7 mouse cellular contexts compared by ENCODE assay signal in the genomic region with DNA sequence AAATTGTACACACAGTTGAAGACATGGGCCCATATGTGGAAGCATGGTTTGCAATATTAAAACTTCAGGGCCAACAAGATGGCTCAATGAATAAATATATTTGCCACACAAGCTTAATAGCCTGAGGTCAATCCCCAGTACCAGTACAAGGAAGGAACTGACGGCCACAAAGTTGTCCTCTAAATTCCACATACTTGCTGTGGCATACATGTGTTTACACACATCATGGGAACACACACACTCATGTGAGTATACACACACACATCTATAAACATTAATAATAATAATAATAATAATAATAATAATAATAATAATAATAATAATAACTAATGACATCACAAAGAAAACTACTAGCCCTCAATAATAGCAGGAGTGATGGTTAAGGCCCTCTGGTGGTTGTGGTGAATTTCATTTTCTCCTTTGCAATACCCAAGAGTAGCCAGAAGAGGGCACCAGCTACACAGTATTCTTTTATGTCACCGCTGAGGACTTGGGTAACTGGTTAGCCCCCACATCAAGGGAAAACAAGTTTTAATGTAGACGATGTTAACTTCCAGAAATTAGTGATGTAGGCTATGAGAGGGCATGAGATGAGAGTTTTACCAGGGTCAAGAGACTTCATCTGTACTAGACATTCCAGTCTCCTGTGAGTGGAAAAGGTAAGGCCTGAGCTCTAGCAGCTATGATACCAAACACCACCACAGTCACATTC.
DNase-seq lines count a peak whose midpoint lies in the region; ATAC-seq lines count a peak whose summit lies in the region.

No protein-coding gene starts in this region.

- no peak for ATAC-seq in liver, embryonic 13.5 days (ENCODE audit: low read depth)
- no peak; the same call in 1 of the 2 replicates for ATAC-seq in liver, embryonic 11.5 days (replicated peaks; ENCODE audit: low FRiP score)
- peak; percentile 87 to 88 for ATAC-seq in hematopoietic stem cell, adult 5-6 weeks (replicated peaks in 1 of 2; ENCODE audit: insufficient read depth in 1 of 2, low FRiP score in 2 of 2, low TSS enrichment in 1 of 2, low read depth in 1 of 2, poor library complexity in 2 of 2, severe bottlenecking in 2 of 2)
- ATAC-seq in neural tube, embryonic 13.5 days (ENCODE audit: low read depth): 0 out of 2 replicates have a peak, but pooled peaks have one; percentile 50

- no peaks in the 10 kb centered on the region for H3K27me3 ChIP-seq in liver, embryonic 13.5 days
- H3K27me3 ChIP-seq in liver, embryonic 11.5 days (replicated peaks; ENCODE audit: control insufficient read depth, insufficient read depth, low read length): no peaks in the 10 kb centered on the region
- H3K27me3 ChIP-seq in neural tube, embryonic 13.5 days: no peaks in the 10 kb centered on the region

- no peaks in the 10 kb centered on the region for H3K9me3 ChIP-seq in liver, embryonic 13.5 days (replicated peaks)
- no peaks in the 10 kb centered on the region for H3K9me3 ChIP-seq in liver, embryonic 11.5 days (ENCODE audit: control insufficient read depth, low read length)
- H3K9me3 ChIP-seq in neural tube, embryonic 13.5 days: no peaks in the 10 kb centered on the region

- no peaks in the 10 kb centered on the region for H3K4me1 ChIP-seq in liver, embryonic 13.5 days (replicated peaks)
- H3K4me1 ChIP-seq in liver, embryonic 11.5 days (replicated peaks; ENCODE audit: control insufficient read depth, insufficient read depth, low read length): no peaks in the 10 kb centered on the region
- H3K4me1 ChIP-seq in neural tube, embryonic 13.5 days (replicated peaks): no peaks in the 10 kb centered on the region

- no peak overlapping the region for H3K4me2 ChIP-seq in liver, embryonic 13.5 days
- no peak overlapping the region for H3K4me2 ChIP-seq in liver, embryonic 11.5 days
- no peak overlapping the region for H3K4me2 ChIP-seq in neural tube, embryonic 13.5 days

- H3K27ac ChIP-seq in liver, embryonic 13.5 days: no peak overlapping the region
- H3K27ac ChIP-seq in liver, embryonic 11.5 days (ENCODE audit: low read depth, low read length): no peak overlapping the region
- H3K27ac ChIP-seq in neural tube, embryonic 13.5 days (replicated peaks): no peak overlapping the region

- DNase-seq in liver, embryonic 13.5 days: peak; percentile 3
- DNase-seq in liver, embryonic 11.5 days (ENCODE audit: low spot score): no peak
- DNase-seq in ES-CJ7 (ENCODE audit: low read depth, low spot score): peak; percentile 60
- peak; percentile 29 for DNase-seq in c-Kit-positive CD71-positive TER-119-positive erythroid progenitor cells, embryonic 14.5 days (ENCODE audit: low spot score)
- DNase-seq in left cerebral cortex, adult 18-20 months (ENCODE audit: low spot score in 2 of 2): peak; percentile 36

- no peak overlapping the region for H3K9ac ChIP-seq in liver, embryonic 13.5 days
- H3K9ac ChIP-seq in liver, embryonic 11.5 days (ENCODE audit: low read depth, low read length): no peak overlapping the region
- no peak overlapping the region for H3K9ac ChIP-seq in neural tube, embryonic 13.5 days

- H3K36me3 ChIP-seq in liver, embryonic 13.5 days: no peaks in the 10 kb centered on the region
- no peaks in the 10 kb centered on the region for H3K36me3 ChIP-seq in liver, embryonic 11.5 days (ENCODE audit: control insufficient read depth, insufficient read depth, low read length)
- no peaks in the 10 kb centered on the region for H3K36me3 ChIP-seq in neural tube, embryonic 13.5 days

- no peak overlapping the region for H3K4me3 ChIP-seq in liver, embryonic 13.5 days (replicated peaks)
- H3K4me3 ChIP-seq in liver, embryonic 11.5 days (ENCODE audit: low read depth, low read length): no peak overlapping the region
- no peak overlapping the region for H3K4me3 ChIP-seq in neural tube, embryonic 13.5 days

- WGBS in liver, embryonic 13.5 days (ENCODE audit: insufficient replicate concordance): 28% methylated on average over 3 of the region's 3 CpGs
- 35% methylated on average over 3 of the region's 3 CpGs for WGBS in liver, embryonic 11.5 days
- 37% methylated on average over 3 of the region's 3 CpGs for WGBS in neural tube, embryonic 13.5 days

Comparison
In these comparisons a context has a peak if more than half of its experiments do, and no peak if none do; other contexts are left out.
1. ATAC-seq: peak in hematopoietic stem cell, adult 5-6 weeks (2 of 2) and neural tube, embryonic 13.5 days (single experiment); none in liver, embryonic 13.5 days (single experiment) and liver, embryonic 11.5 days (single experiment).